Mouse (Mus musculus) embryo, embryonic 11.5 days (tissue): ENCODE results near the gene Eps8l3.

Experiments
- DNase-seq: peaks from one replicate; pipeline ENCODE4 v3.0.0-alpha.2; 2012; ENCODE audit warnings: low read depth, low spot score

The Eps8l3 gene

DNA sequence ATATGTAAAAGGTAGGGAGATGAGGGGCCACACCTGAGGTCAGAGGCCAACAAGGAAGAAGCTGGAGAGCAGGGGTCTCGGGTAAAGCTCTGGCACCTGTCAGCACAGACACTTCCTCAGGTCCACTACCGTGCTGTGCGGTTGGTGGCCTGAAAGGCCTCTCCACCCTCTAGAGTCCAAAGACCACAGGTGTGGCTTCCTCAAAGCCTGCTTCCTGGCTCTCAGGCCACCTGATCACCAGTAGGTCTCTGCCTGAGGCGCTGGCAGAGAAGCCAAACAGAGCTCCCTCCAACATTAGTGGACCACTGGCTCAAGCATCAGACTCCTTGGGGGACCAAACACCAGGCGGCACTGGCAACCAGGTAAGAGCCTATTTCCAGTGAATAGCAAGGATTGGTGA is at the start of gene Eps8l3:
Gene Eps8l3, plus strand, starts transcription at position 225 of the 400 bp plus-strand sequence.
- no peak for DNase-seq

DNA sequence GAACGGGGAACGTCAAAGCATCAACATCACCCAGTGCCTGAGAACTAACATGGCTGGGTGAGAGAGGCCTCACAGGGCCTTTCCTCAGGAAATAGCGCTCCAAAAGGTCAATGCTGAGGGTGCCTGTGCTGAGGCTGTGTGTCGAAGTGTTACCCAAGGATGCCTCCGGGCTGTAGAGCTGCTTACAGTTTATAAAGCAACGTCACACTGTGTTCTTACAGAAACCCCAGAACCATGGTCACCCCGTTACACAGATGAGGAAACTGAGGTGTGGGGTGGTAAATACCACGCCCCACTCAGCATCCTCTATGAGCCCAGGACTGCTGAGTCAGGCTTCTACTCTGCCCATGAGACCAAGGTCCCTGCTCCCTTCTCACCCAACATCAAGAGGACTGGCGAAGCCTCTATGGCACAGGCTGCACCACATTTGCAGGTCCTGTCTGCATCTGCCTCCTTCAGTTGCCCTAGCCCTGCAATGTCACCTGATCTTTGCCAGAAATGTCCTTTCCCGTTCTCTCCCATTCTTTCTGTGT is 49.1 kb upstream of the Eps8l3 start:
- no peak for DNase-seq

DNA sequence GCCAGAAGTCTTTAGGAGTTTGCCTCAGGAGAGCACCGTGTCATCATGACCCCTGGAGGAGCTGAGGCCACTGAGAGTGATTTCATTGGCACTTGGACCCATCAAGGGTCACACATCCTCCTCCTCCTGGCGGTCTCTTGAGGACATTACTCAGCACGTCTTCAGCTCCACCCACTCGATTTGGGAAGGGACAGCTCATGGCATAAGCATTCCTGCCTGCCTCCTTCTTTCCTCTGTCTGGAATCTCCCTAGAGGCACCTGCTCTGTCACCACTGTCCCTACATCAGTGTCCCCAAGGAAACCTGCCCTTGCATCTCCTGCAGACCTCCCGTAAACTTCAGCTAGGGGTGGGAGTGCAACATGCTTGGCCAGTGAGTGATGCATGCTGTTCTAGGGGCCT is 48.5 kb upstream of the Eps8l3 start:
- DNase-seq: no peak

DNA sequence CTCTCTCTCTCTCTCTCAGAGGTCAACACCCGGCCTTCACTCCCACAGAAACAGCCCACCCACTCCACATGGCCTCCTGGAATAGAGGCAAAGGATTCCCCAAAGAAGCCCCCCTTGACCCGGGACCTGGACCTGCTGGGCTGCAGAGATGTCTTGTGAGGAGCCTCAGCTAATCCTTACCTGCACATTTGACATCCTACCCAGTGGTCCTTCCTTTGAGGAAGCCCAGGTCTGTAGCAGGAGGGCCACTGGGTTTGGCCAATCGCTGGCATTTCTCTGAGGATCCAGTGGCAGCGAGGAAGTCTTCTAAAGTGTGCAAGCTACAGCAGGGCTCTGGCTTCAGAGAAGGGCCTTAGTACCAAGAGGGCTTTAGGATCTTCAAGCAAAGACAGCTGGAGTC is 48.0 kb upstream of the Eps8l3 start:
- DNase-seq: no peak

DNA sequence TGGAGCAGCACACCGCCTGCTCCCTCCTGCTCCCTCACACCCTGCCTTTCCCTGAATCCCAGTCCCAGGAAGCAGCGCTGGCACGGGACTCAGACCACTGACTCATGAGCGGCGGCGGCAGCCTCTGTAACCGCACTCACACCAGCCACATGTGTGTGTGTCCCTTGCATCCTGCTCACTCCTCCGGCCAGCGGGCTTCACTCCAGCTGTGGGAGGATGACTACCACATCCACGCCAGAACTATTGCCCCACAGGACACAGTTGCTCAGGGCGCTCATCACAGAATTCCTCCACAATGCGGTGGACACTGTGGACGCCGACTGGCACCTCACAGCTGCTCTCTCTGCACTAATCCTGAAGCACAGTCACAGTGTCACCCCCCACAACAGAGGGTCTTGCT is 47.4 kb upstream of the Eps8l3 start:
- DNase-seq: no peak

DNA sequence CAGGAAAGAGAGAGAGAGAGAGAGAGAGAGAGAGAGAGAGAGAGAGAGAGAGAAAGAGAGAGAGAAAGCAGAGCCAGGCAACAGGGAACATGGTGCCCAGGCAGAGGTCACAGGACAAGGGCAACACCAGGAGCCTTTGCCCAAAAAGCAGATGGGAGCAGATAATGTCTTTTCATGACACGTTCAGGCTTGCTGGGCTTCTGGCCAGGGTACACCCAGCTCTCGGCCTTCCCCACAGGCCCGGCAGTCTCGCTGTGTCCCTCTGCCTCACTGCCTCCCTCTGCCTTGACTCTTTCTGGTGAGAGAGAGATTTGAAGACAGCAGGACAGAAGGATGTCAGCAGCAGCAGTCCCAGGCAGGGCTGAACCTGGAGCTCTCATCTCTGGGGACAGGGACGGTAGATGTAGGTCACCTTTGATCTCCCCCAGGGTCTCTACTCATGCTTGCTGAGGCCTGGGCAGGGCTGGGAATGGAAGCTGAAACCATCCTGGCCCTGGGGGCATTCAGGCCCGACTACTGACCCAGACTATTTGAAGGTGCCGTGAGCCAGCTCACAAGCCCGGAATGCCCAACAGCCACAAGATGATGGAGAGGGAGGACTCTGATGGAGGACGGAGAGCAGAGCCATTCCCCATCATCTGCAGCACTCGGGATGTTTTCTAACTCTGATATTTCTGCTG is 45.0 kb upstream of the Eps8l3 start:
- no peak for DNase-seq

DNA sequence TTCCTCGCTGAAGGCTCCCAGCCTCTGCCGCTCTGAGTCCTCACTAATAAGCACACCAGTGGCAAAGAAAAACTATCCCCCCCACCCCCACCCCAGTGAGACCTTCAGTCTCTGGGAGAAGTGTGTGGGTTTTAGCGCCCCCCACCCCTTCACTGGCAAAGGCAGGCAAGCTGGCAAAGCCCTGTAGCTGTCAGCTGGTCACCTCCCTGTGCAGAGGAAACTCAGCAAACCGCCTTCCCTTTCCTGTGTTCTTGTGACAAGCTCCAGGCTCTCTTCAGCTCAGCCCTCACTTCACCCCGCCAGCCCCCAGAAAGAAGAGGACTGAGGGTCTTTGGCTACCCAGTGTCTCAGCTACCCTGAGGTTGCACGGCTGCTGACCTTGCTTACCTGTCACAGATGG is 44.4 kb upstream of the Eps8l3 start:
- DNase-seq: no peak

DNA sequence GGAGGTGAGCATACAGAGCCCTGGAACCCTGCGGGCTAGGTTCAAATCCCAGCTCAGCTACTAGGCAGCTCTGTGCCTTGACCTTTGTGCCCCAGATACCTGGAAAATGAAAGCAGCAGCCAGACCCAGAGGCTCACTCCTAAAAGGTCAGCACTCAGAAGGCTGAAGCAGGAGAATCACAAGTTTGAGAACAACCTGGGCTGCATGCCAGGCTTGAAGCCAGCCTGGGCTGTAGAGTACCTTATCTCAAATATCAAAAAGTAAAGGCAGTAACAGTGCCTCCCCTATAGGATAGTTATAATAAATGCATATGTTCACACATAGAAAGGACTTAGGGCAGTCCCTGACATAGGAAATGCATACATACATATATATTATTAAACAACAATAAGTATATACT is 43.7 kb upstream of the Eps8l3 start:
- DNase-seq: no peak

DNA sequence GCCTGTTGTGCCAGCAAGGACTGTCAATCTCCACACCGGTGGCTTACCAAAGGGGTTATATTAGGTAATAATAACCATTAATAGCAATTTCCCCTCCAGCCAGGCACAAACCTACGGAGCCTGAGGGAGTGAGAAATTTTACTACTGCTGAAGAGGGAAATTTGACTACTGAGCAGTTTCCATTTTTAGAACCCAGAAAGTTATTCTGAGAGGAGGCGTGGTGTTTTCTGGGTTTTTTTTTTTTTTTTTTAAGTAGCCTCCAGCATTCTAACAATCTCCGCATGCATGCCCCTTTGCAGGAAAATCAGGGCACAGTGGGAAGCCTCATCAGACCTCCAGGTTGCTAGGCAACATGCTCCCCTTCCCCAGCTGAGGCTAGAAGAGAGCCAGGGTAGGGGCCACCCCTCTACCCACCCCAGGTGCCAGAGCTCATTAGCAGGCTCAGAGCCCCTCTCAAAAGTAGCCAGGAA is 43.1 kb upstream of the Eps8l3 start:
- peak; percentile 27 for DNase-seq

DNA sequence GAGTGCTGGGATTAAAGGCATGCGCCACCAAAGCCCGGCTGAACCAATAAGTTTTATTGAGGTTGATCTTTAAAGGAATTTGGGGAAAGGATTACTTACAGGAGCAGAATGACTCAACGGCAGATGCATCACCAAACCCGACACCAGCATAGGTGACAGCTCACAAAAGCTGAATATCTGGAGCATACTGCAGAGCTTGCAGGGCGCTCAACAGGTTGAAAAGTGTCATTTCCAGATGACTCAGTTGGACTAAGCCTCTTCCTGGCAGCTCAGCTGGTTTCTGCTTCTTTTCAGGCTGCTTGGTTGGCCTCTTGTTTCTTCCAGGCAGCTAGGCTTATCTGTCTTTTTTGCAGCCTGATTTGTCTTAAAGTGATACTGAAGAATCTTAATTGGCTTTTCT is 41.7 kb upstream of the Eps8l3 start:
- no peak for DNase-seq

DNA sequence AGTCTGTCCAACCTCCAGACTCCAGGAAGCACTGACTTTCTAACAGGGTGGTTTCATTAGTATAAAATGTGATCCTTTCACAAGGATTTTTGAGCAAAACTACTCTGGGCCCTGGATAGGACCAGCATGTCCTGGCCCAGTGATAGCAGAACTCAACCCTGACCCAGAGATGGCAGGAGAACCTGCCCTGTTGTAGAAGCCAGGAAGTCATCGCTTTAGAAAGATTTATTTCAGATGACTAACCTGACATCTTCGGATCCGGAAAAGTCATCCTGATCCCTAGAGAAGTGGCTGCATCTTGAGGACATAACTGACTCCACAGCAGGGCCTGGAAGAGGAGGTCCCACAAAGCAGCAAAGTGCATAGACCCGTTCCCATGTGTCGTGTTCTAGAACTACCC is 37.2 kb upstream of the Eps8l3 start:
- DNase-seq: no peak

DNA sequence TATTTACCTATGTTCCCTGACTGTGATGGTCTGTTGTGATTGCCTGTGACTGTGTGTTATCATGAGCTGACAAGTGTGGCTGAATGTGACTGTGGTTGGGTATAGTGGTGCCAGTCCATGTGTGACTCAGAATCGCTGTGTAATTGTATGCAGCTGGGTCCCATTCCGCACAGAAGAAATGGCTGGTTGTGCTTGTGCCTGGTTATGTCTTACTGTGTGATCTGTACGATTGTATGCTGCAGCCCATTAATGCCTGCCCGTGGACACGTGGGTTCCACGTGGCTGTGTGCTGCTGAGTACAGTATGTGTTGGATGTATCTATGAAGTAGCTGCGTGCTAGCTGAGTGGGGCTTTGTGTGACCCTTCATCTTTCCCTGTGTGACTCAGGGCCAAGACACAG is 36.2 kb upstream of the Eps8l3 start:
- DNase-seq: no peak

DNA sequence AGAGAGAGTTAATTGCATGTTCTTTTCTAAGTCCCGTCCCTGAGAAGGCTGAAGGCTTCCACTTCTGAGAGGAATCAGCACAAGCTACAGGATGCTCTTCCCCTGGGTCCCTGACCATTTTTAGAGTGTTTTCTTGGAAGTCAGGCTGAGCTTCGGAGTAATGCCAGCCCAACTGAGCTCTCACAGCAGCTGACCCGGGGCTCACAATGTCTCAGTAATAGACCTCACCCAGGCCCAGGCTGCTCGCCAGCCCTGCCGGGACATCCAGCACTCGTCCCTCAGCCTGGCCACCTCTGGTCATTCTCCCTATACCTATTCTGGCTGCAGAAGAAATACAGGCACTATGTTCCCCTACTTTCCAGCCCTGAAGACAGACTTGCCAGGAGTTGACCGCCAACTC is 35.7 kb upstream of the Eps8l3 start:
- no peak for DNase-seq

DNA sequence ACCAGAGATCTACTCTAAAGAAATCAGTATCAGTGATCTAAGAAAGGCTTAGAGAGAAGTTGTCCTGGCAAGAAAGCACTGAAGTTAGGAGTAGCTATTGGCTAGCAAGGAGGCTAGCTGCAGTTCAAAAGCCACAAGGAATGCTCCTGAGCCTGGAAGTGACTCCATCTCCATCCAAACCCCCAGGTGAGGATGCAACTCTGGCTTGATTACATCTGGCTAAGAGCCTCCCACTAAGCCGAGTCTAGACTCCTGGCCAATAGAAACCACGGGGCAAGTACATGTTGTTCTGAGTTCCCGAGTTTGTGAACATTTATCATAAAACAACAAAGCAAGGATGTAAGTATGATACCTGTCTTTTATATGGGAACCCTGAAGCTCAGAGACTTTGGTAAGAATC is 33.6 kb upstream of the Eps8l3 start:
- no peak for DNase-seq

DNA sequence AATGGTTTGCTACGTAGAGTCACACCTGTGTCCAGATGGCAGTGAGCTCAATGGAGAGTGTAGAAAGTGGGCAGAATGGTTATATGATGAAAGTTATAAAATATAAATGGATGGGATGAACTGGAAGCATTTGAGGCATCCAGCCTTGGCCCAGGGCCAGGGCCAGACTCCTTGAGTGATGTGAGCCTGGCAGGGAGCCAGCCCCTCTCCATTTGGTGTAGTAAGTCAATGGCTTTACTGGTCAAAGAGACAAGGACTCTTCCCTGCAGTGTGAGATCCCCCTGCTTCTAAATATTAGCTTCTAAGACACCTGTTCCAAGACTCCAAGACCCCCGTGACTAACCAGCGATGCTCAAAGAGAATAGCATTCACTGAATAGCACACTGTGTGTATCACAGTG is 33.0 kb upstream of the Eps8l3 start:
- no peak for DNase-seq

DNA sequence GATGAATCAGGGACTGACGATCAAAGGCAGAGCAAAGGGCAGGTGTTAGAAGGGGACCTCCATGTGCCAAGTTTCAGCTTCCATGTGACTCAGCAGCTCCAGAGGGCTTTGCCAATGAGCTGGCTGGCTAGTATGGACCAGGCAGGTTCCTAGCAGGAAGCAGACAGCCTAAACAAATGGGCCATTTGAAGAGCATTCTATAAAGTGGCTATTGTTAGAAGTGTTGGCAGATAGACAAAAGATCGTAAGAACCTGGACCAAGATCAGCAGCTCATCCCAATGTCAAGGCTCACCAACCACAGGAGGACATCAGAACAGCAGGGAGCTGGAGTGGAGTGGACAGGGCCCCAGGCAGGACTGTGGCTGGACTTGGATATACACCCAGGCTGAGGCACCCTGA is 32.5 kb upstream of the Eps8l3 start:
- DNase-seq: no peak

DNA sequence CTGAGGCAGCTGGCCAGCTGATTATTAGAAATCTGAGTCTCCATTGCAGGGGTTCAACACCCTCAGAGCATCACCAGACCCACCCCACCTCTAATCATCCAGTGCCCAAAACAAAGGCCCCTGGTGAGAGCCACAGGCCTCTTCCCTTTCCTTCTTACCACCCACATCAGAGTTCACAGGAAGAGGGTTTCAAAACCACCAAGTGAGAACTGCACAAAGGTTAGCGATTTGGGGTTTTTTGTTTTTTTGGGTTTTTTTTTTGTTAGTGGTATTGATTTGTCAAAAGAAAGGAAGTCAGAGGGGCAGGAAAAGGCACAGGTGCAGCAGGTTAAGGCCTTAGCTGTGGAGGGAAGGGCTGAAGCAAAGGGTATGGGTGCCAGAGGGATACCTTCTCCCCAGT is 30.9 kb upstream of the Eps8l3 start:
- no peak for DNase-seq

DNA sequence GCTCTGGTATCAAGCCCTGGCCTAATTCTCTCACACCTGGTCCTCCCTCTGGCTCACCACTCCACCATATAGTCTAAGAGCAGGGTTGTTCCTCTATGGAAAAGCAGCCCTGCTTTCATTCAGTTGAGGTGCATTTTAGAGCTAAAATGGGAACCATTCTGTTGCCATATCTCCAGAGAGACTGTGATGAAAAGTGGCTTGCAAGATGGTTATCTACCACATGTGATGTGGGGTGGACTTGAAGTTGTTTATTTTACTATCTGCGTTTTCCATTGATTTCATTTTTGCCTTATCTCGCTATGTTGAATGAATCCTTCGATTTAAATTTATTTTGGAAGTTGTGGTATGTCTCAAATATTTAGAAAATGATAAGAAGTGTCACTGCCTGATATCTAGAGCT is 30.2 kb upstream of the Eps8l3 start:
- DNase-seq: no peak

DNA sequence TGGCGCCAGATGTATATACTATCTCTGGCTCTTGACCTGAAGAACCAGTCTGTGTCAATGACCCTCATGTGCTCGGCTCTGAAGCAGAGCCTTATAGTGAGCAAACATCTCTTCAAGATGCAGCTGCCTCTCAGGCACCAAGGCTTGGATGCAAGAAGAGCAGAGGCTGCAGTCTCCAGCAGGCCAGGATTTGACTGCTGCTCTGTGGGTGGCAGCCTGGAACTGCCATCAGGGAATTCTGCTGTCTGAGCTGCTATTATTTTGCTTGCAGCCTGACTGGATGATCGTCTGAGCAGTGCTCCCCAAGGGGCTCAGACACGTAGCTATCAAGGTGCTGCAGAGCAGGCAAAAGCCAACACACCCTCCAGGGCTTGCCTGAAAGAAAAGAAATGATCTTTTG is 28.9 kb upstream of the Eps8l3 start:
- no peak for DNase-seq

DNA sequence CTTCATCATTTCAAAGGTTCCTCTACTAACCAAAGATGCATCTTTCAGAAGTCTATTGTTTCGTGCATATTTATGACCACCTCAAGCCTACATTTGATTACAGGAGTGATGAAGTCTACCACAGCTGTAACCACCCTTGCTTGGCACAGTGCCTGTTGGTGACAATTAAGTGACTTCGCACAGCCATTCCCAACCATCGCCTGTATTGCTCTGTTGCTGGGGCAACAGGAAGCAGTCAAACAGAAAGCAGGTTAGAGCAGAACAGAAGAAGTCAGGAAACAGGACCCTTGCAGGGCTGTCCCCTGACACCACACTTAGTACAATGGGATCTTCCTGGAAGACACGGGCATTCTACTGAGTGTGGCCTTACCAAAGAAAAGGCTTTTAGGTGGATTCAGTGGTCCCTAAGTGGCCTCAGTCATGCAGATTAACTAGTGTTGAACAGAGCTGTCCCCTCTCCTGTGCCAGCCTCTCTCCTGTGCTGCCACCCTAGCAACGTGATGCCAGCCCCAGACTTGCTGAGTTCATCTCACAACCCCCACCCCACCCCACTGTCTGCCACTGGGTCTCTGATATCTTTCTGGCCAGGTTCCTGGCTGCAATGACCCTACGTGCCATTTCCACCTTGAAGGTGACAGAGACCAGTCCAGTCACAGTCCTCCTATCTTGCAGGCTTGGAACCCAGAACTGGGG is 27.9 kb upstream of the Eps8l3 start:
- no peak for DNase-seq

DNA sequence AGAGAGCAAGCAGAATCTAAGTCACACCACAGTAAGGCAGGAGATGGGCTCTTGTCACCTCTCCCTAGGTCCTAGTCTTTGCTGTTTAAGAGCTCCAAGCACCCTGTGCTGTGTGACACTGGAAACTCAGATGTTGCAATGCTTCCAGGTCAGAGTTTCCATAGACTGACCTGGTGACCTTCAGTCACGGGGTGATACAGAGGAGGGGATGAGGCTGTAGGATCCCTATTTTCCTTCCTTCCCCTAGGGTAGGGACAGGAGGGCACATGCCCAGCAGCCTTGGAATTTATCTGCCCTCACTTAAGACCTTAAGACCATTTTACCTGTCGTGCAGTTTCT is 27.4 kb upstream of the Eps8l3 start:
- DNase-seq: no peak

DNA sequence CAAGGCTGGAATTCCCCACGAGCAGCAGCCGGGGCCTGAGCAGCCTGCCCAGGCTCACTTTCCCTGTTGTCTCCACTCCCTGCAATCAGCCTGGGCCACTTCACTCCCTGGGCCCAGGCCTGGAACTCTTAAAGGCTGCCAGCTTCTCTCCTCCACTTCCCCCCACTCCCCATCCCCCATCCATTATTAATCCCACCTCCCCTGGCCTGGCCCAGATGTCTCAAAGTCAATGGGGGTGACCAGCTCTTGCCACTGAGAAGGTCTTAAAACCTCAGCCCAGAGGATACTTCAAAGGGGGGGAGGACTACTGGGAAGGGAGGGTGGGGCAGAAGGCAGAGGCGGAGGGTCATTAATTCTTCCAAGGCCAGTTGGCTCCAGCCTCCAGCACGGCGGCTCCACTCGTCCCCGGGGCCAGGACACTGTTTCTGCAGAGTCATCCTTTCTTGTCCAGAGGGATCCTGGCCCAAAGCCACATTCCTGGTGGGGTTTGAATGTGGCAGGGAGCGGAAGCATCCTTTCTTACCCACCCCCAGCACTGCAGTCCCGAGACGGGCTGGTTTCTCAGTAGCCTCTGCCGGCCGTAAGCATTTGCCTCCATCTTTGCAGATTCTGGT is 26.5 kb upstream of the Eps8l3 start:
- peak; percentile 40 for DNase-seq

DNA sequence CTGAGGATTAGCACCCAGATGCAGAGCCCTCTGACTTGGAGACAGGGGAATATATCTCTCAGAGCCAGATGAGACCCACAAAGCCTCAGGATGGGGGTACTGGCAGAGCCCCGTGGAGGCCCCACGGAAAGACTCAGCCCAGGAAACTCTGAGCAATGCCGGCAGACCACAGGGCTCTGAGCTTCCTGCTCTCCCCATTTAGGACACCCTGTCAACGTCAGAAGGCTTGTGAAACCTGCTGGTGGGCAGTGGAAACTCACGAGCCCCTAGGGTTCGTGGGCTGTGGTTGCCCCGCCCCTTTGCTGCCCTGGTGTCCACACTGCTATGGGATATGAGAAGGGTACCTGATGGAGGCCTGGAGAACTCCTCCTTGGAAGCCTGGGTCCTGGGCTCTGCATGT is 24.2 kb upstream of the Eps8l3 start:
- no peak for DNase-seq
